Mouse (Mus musculus): ENCODE measurements around the gene Aldh1l1. TPM values are rescaled to one million over a fixed set of nuclear protein-coding genes. Genes with fewer than 3 reads are reported as not detected.
A peak's percentile ranks its signal among the peaks of the same experiment; 100 is the strongest.

Gene Aldh1l1
- total RNA-seq, 2 experiments from 2014 or later = 62.6 to 66.0 TPM

DNA sequence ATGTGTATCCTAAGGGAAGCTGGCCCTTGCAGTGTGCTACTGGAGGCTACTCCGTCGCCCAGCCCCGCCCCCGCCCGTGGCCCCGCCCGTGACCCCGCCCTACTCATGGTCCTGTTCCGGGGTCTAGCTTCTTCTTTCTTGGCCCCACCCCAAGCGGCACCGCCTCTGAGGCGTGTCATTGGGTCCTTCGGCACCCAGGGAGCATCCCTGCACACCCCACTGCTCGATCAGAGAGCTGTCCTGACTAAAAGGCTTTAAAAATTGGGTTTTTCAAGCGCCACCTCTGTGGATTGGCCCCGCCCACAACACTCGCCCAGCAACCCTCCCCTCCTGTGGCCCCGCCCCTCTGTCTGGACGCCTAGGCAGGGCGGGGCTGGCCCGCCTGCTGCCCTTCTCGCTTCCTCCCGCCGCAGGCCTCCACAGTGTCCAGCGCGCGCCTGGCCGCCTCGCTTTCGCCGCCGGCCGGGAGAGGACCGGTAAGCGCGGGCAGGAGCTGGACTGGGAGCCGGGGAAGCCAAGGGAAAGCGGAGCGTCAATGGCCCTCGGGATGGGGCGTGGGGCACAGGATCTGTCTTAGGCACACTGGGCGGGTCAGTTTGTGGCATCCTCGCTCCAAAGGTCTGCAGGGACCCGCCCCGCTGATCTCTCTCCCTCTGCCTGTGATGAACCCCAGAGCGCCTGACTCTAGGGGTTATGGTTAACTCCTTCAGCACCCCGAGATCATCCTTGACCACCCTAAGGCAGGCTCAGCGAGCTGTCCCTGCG lies 118.5 kb downstream of the Aldh1l1 start, which contains the start of gene Slc41a3:
Gene Slc41a3 (plus strand): TSS at position 193 of the 765 bp plus-strand sequence.
- peak; percentile 79 to 85 for DNase-seq (ENCODE audit: extremely low spot score in 1 of 2, low spot score in 2 of 2)
- intact Hi-C loops (cut with DNase I) = loop anchor here (5.0 kb wide), 1 partner anchor 538 kb away; no protein-coding TSS in a partner anchor
- no peak for TF ChIP-seq CTCF (IDR thresholded peaks at IDR 0.05)
- Histone ChIP-seq H3K27ac (peak within 1 kb of the TSS; percentile 78), H3K4me3 (peak within 1 kb of the TSS; percentile 64)

DNA sequence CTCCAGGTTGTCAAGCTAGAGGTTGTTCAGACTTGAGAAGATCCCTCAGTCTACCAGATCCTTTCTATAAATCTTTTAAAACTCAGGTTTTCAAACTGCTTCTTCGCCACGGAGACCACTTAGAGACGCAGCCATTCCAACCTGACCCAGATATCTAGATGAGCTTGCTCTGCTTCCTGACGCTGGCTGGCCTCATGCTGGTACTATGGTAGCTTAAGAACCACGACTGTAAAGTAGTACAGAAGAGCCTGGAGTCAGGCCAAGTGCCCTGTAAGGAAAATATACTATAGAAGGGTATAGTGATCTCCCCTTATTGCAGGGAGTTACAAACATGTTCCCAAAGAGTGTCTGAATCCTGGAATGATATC lies 119.1 kb downstream of the Aldh1l1 start:
- intact Hi-C loops (cut with DNase I) = loop anchor here (5.0 kb wide), 1 partner anchor 537 kb away; no protein-coding TSS in a partner anchor
- no peak for TF ChIP-seq CTCF (IDR thresholded peaks at IDR 0.05)
- Histone ChIP-seq H3K27ac (peak overlapping the region; percentile 78; the same call in 1 of the 2 replicates), H3K4me3 (peak overlapping the region; percentile 64)
- DNase-seq (ENCODE audit: extremely low spot score in 1 of 2, low spot score in 2 of 2) = no peak

DNA sequence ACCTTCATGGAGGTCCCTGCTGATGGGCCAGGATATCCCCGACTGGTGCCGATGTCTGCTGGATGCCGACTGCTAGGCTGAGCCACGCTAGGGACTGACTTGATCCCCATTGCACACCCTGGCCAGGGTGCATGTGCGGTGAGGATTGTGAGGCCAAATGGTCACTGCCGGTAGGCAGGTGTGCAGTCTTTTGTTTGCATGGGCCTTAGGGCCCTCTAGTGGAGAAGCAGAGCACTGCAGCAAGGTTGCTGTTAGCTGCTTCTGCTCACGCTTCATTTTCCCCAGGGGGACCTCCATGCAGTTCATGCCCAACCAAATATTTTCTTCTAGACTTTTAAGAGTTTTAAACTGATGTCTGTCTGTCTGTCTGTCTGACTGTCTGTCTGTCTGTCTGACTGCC lies 120.3 kb downstream of the Aldh1l1 start:
- no peak overlapping the region for H3K4me3 ChIP-seq
- H3K27ac ChIP-seq = no peak overlapping the region
- peak; percentile 48 to 55 for DNase-seq (ENCODE audit: extremely low spot score in 1 of 2, low spot score in 2 of 2)
- intact Hi-C loops (cut with DNase I) = loop anchor here (2.0 to 5.0 kb wide), 2 partner anchors 122 to 536 kb away; no protein-coding TSS in a partner anchor
- TF ChIP-seq CTCF (IDR thresholded peaks at IDR 0.05) = peak; percentile 77

DNA sequence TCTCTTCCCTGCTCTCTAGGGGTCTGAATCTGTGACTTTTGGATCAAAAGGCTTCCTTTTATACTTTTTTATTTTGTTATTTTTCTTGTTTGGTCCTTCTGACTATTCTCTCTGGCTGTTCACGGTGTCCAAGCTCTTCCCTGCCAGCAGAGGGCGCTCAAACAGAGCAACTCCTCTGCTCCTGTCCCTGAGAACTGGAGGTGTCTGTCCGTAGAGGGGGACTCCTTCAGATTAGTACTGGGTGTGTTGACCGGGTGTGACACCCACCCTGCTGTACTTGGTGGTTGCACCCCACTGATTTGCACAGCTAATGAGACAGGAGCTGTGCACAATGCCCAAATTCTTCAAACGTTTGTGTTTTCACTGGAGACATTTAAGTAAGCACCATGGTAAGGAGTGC lies 121.0 kb downstream of the Aldh1l1 start:
- intact Hi-C loops (cut with DNase I) = loop anchor here (2.0 to 5.0 kb wide), 2 partner anchors 122 to 535 kb away; no protein-coding TSS in a partner anchor
- DNase-seq (ENCODE audit: extremely low spot score in 1 of 2, low spot score in 2 of 2) = peak; percentile 54 to 63
- Histone ChIP-seq H3K27ac (no peak overlapping the region), H3K4me3 (no peak overlapping the region)
- peak; percentile 88 for TF ChIP-seq CTCF (IDR thresholded peaks at IDR 0.05)

DNA sequence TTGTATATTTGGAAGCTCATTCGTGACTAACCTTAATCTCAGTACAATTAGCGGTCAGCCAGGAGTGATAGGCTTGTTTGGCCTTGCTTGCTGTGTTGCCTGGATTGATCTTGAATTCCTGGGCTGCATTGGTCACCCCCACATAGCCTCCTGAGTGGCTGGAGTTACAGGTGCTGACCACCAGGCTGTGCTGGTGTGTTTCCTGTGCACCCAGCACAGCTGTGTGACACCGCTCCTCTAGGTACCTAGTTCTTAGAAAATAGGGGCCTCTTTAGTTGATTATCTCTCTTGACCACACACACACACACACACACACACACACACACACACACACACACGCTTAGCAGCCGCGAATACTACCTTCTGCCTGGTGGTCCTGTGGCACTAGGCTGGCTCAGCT lies 122.0 kb downstream of the Aldh1l1 start:
- no peak overlapping the region for H3K27ac ChIP-seq
- H3K4me3 ChIP-seq = no peak overlapping the region
- DNase-seq (ENCODE audit: extremely low spot score in 1 of 2, low spot score in 2 of 2) = no peak
- peak; percentile 34 for TF ChIP-seq CTCF (IDR thresholded peaks at IDR 0.05)
- intact Hi-C loops (cut with DNase I) = loop anchor here (5.0 kb wide), 1 partner anchor 534 kb away; no protein-coding TSS in a partner anchor

DNA sequence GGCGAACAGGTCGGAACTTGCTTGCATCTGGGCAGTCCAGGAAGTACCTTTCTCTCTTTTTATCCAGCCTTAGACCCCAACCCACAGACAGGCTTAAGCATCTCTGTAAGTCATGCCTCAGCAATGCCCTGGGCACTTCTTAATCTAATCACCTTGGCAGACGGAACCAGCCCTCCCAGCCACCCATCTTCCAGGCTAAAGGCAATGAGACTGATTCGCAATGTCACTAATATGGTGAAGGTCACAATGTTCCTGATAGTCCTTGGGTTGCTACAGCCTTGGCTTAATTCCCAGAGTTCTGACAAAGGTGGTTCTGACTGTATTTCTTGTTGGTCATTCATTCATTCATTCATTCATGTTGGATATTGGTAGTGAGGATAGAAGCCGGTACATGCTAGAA lies 124.0 kb downstream of the Aldh1l1 start:
- Histone ChIP-seq H3K27ac (no peak overlapping the region), H3K4me3 (no peak overlapping the region)
- no peak for TF ChIP-seq CTCF (IDR thresholded peaks at IDR 0.05)
- no peak for DNase-seq (ENCODE audit: extremely low spot score in 1 of 2, low spot score in 2 of 2)
- intact Hi-C loops (cut with DNase I) = no loop called here

DNA sequence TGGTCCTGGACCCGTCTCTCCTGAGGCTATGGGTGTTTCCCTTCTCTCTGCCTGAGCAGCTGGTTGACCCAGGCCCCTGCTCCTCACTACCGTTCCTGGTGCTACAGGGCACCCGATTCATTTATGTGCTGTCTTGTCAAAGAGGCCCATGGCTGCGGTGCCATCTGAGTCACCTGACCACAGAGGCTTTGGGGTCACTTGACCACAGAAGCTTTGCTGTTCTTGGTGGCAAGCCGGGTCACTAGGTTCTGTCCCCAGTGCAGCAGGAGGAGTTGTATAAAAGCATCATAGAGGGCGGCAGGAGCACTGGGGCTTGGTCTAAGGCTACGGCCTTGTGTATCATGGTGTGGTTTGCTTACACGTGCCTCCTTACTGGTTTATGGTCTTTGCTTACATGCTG lies 127.0 kb downstream of the Aldh1l1 start:
- no peak for DNase-seq (ENCODE audit: extremely low spot score in 1 of 2, low spot score in 2 of 2)
- intact Hi-C loops (cut with DNase I) = no loop called here
- no peak overlapping the region for H3K4me3 ChIP-seq
- no peak for TF ChIP-seq CTCF (IDR thresholded peaks at IDR 0.05)
- H3K27ac ChIP-seq = no peak overlapping the region

DNA sequence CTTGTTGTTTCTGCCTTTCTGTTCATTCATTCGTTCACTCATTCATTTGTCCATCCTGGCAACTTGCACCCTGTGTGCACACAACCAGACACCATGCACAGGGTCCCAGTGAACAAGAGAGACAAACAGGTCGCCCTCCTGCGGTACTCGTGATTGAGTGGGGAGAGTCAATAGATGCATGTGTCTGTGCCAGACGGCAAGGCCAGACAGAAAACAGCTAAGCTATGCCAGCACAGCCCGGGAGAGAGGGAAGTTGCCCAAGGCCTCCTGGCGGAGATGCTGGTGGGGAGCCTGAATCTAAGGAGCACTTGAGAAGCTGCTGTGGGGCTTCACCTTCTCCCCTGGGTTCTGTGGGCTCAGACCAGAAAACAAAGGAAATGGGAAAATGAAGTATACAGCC lies 129.1 kb downstream of the Aldh1l1 start:
- intact Hi-C loops (cut with DNase I) = no loop called here
- Histone ChIP-seq H3K27ac (no peak overlapping the region), H3K4me3 (no peak overlapping the region)
- TF ChIP-seq CTCF (IDR thresholded peaks at IDR 0.05) = no peak
- DNase-seq (ENCODE audit: extremely low spot score in 1 of 2, low spot score in 2 of 2) = no peak

DNA sequence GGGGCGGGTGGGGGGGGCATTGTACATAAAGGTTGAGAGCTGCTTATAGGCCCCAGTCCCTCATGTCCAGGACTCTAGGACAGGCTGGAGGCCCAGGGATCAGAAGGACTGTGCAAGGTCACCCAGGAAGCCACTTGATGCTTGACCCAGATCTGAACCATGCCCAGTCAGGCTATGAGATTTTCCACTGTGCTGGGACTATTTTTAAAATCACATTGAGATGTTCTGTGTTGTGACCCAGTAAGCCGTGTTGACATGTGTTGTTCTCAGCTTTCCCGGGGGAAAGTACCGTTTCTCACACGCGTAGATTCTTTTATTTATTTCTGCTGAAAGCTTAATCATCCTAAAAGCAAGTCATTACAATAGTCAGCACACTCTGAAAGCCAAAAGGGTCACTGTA lies 129.8 kb downstream of the Aldh1l1 start:
- H3K4me3 ChIP-seq = no peak overlapping the region
- no peak overlapping the region for H3K27ac ChIP-seq
- no peak for TF ChIP-seq CTCF (IDR thresholded peaks at IDR 0.05)
- no peak for DNase-seq (ENCODE audit: extremely low spot score in 1 of 2, low spot score in 2 of 2)
- intact Hi-C loops (cut with DNase I) = no loop called here

DNA sequence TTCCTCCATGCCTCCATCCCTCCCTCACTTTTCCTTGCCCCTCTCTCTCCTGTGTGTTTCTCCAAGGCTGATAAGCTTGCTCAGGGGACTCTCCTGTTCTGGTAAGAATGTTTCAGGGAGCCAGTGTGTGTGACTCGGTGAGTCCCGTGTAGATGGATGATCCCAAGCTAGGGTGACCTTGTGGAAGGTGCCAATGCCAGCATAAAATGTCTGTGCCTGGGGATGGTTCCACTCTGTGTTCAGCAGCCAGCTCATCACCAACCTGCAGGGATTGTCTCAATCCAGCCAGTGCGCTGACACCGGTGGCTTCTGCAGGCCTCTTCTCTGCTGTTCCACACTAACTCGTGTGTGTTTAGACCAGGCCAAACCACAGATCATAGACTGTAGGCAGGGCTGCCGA lies 130.3 kb downstream of the Aldh1l1 start:
- no peak overlapping the region for H3K27ac ChIP-seq
- H3K4me3 ChIP-seq = no peak overlapping the region
- intact Hi-C loops (cut with DNase I) = no loop called here
- DNase-seq (ENCODE audit: extremely low spot score in 1 of 2, low spot score in 2 of 2) = no peak
- no peak for TF ChIP-seq CTCF (IDR thresholded peaks at IDR 0.05)

DNA sequence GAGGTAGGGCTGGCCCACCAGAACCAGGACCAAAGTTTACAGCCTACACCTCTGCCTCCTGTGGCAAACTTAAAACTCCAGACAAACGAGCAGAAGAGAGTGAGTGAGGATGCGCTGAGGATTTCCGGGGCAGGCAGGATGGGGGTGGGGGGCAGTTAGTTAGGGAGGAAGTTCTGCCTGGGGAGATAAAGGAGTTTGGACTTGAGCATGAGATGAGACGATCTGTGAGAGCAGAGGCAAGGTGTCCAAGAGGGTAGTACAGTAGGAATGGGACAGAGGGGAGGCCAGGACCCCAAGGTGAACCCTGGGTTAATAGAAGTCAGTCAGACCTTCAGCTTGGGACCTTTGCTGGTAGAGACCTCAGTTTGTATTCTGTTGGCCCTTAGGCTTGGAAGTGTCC lies 132.0 kb downstream of the Aldh1l1 start:
- intact Hi-C loops (cut with DNase I) = no loop called here
- no peak for TF ChIP-seq CTCF (IDR thresholded peaks at IDR 0.05)

DNA sequence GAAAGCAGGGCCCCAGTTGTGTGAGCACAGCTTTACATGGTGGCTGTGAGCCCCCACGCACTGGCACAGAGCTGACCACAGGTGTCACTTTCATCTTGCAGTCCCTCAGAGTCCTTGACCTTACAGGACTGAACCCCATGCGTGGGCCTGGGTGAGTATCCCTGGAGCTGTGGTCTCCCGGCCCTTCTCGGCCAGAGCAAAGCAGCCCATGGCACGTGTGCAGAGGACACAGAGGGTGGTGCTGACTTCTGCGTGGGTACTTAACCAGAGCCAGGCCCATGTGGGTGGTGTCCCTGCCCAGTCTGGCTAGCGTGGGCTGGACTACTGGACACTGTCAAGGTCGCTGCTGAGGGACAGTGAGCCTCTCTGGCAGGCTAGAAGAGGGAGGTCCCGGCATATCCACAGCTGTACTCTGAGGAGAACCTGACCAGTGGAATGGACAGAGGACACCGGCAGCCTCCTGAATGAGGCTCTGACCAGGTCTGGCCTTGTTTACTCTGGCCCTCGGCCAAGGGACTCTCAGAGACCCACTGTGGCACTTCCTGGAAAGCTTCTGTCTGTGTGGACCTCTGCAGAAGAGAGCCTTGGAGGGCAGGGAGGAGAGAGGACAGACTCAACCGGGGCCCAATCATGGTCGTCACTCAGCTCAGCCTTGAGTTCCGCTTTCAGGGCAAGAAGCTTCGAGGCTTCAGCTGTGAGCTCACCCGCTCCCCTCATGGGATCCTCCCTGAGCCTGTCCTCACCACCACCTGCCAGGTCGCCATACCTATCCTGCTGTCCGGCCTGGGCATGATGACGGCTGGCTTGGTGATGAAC lies 132.8 kb downstream of the Aldh1l1 start:
- intact Hi-C loops (cut with DNase I) = no loop called here
- H3K4me3 ChIP-seq = no peak overlapping the region
- no peak for DNase-seq (ENCODE audit: extremely low spot score in 1 of 2, low spot score in 2 of 2)
- no peak for TF ChIP-seq CTCF (IDR thresholded peaks at IDR 0.05)
- H3K27ac ChIP-seq = no peak overlapping the region

More for the DNA sequence above, 132.0 kb downstream of the Aldh1l1 start:
- no peak for DNase-seq (ENCODE audit: extremely low spot score in 1 of 2, low spot score in 2 of 2)
- Histone ChIP-seq H3K27ac (no peak overlapping the region), H3K4me3 (no peak overlapping the region)

All from left cerebral cortex, adult 2 months (tissue).